Mouse (Mus musculus) brain, embryonic 18.5 days (tissue): Measurements from ENCODE around the gene Slc47a2.

ENCODE experiments used
- DNase-seq: peaks from one replicate; pipeline ENCODE4 v3.0.0-alpha.2; 2012; ENCODE audit warnings: low read depth, low spot score

Gene Slc47a2

DNA sequence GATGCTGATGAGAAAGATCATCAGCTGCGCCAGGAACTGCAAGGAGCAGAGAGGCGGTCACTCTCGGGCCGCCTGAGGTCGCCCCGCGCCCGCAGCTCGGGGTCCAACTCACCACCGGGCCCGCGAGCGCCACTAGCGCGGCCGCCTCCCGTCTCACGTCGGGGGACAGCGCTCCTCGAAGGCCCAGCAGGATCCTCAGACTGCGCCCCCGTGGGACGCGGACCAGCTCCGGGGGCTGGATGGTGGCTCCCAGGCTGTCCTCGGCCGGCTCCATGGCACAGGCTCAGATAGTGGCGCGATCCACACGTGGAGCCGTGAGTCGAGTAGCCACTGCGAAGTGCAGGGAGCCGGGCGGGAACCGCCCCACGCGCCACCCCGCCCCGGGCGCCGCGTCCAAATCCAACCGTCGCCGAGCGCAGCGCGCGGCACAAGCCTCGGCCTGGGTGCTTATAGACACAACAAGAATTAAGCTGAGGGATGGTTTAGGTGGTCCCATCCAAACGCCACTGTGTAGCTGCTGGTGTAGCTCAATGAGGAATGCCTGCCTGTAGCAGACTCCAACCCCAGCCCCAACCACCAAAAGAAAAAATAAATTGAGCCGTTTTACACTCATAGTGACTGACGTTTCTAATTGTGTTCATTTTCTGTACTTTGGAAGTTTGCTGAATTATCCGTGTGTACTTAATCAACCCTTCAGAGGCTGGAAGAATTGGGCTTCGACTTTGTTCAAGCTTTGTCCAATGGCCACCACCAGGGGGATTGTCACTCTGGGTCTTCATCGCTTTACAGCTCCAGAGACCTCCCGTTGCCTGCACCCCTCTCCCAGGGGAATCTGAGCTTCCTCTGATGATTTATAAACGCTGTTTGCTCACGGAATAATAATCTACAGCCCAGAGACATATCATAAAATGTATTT lies at the start of gene Slc47a2:
Gene Slc47a2, minus strand, starts transcription at position 356 of the 916 bp plus-strand sequence.
- DNase-seq = no peak

DNA sequence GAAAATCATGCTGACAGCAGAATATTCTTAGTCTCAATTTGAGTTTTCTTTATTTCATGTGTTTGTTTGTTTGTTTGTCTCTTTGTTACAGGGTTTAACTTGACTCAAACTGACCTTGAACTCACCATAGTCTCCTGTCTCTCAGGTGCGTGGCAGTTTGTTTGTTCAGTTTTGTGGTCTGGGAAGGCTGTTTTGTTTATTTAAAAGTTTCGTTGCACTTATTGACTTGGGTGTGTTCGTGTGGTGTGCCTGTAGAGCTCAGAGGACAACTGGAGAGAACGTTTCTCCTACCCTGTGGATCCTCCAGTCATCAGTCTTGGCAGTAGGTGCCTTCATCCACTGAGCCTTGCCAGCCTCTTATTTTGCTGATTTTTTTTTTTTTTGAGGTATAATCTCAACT lies 46.3 kb upstream of the Slc47a2 start:
- DNase-seq = no peak

DNA sequence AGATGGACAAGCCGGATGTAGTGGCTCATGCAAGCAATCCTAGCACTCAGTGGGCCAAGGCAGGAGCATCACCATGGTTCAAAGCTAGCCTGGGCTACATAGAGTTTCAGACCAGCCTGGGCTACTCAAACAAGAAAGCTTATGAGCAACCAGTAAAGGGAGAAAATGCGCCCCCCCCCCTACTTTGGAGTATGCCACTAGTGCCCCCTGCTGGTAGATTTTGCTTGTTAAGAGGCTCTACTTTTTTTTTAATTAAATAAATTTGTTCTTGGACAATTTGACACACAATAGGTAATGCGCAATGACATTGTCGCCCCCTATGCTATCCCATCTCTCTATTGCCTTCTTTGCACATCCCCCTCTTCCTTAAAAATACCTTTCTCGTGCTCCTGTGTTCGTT lies 45.4 kb upstream of the Slc47a2 start:
- no peak for DNase-seq

DNA sequence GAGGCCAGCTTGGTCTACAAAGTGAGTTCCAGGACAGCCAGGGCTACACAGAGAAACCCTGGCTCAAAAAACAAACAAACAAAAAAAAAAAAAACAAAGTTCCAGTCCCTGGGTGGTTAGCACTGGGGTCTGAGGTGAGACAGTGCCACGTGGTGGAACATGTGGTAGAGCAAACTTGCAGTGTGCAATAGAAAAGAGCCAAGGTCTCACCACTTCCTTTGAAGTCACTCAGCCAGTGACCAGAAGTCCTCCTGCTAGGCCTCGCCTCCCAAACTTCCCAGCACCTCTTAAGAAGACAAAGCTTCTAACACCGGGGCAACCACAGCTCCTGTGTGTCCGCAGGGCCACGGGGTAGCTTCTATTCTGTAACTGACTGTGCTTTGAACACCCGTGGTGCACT lies 44.6 kb upstream of the Slc47a2 start:
- DNase-seq = no peak

DNA sequence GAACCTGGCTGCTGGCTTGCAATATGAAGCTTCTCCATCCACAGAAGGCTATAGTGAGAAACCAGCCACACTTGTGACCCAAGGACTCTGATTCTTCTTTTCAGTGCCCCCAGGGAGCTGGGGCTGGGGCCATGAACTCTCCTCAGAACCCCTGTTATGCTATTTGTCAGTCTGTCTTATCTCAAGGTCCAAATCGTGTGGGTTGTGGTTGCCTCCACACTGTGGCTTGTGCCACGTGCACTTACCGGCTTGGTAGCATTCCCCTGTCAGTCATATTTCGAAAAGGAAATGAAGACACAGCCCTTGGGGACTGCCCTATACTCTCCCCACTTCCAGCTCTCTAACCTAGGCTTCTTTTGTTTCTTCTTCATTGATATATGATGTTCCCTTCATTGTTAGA lies 43.1 kb upstream of the Slc47a2 start:
- DNase-seq = no peak

DNA sequence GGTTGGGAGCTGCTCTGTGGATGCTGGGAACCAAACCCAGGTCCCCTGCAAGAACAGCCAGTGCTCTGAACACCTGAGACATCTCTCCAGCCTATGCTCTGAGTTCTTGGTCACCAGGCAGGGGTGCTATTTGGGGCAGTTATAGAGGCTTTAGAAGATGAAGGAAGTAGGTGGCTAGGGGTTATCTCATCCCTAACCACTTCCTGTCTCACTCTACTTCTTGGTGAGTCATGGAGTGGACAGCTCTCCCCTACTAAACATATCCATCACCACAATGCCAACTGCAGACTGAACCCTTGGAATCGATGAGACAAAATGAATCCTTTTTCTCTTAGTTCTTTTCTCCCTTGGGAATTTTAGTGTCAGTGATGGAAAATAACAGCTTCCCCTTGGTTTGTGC lies 38.6 kb upstream of the Slc47a2 start:
- DNase-seq = no peak

DNA sequence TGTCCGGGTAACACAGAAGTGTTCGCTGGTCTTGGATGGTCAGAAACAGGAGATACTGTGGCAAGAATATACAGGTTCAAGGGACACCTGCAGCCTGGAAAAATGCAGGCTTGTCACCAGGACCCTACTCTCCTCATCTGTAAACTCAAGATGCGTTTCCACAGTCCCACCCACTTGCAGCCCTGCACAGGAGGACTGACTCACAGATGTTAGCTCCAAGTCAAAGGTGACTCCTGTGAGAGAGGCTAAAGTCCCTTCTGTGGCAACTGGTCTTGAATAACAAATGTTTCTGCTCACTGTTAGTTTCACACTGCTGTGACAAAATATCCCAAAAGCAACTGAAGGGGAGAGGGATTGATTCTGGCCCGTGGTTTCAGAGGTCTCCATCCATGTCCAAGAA lies 36.0 kb upstream of the Slc47a2 start:
- DNase-seq = no peak

DNA sequence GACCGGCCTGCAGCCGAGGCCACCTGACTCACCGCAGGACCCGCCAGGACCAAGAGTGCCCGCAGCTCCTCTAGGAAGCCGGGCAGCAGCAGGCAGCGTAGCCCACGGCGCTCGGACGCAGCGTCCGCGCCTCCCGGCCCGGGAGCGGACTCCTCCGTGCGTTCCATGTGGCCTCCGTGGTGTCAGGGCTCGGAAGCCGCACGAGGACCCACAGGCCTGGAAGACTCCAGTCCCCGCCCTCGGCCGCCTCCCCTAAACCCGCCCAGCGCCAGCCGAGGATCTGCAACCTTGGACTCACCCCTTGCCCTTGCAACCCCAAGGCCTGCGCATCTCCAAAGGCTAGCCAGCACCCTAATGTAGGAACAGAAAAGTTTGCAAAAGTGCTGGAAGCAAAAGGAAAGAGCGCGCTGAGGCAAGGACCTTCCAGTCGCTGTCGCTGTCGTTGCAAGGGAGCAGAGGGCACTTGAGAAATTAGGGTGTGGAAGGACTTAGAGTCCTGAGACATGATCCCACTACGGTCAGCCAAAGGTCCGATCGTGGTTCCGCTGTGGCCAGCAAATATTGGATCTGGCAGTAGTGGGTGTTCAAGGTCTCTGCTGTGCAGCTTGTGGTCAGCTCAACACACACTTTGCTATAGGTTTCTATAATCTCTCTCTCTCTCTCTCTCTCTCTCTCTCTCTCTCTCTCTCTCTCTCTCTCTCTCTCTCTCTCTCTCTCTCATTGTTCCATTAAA lies 35.4 kb upstream of the Slc47a2 start, which contains the start of gene Slc47a1:
Gene Slc47a1, minus strand, starts transcription at position 465 of the 733 bp plus-strand sequence.
- no peak for DNase-seq

DNA sequence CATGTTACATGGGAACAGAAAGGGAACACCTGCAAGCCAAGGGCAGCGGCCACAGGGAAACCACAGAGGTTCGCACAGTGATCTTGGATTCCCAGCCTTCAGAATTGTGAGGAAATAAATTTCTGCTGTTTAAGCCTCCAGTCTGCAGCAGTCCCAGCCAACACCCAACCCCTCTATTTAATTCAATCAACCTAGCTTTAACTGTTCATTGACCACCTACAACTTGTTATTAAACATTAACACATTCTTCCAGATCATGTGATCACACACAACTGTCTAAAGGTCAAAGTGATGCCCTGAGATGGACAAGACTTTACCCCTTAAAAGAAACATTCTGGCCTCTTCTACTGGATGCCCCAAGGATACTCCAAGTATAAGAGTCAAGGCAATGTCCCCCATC lies 26.0 kb upstream of the Slc47a2 start:
- DNase-seq = no peak

DNA sequence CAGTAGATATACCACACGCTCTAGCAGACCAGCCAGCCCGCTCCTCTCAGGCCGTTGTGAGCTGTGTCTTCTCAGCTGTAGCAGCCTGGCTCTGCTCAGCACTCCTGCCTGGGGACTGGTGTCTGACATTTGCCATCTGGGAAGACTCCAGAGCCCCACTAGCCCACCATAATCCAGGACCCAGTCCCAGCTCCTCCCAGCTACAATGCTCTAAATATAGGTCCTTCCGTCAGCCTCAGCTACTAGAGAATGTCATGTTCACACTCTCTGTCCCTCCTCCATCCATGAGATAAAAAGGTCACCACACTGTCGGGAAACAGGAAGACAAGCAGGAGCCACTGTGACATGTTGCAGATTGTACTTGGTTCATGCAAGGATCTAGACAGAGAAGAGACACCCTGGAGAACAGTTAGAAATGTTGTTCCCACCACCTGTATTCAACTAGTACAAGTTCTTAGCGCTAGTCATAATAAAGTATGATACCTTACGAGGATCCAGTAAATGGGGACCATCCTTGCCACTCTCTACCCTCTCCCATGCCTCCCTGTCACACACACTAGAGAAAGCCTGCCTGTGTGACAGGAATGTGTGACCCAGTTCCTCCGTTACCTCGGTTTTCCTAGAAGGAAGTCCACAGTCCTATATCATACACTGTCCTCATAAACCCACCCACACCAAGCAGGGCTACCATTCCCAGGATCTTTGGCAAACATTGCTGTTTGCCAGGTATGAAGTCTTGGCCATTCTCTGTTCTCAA lies 24.0 kb upstream of the Slc47a2 start:
- no peak for DNase-seq

DNA sequence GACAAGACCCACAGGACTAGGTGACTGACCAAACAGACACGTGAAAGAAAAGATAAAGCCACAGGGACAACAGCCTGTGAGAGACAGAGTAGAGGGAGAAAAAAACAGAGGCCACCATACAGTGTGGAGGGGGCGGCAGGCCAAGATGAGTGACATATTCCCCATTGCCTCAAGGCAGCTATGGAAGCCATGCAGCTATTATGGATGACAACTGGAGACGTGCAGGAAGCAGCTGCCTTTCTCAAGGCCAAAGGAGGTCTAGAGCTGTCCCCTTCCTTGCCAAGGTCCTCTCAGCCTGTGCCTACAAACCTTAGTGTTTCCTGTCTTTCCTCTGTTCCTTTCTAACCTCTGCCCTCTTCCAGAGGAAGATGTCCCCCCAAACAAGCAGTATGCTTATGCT lies 23.3 kb upstream of the Slc47a2 start:
- DNase-seq = no peak

DNA sequence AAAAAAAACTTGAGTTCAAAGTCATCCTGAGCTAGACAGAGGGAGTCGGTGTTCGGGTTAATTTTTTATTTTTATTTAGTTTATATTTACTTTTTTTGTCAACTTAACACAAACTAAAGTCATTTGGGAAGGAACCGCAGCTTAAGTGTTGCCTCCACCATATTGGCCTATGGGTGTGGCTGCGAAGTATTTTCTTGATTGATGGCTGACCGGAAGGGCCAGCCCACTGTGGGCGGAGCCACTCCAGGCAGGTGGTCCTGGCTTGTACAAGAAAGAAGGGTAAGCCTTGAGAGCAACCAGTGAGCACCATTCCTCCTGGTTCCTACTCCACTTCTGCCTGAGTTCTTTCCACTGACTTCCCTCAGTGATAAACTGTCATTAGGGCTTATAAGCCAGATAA lies 21.4 kb upstream of the Slc47a2 start:
- DNase-seq = no peak

DNA sequence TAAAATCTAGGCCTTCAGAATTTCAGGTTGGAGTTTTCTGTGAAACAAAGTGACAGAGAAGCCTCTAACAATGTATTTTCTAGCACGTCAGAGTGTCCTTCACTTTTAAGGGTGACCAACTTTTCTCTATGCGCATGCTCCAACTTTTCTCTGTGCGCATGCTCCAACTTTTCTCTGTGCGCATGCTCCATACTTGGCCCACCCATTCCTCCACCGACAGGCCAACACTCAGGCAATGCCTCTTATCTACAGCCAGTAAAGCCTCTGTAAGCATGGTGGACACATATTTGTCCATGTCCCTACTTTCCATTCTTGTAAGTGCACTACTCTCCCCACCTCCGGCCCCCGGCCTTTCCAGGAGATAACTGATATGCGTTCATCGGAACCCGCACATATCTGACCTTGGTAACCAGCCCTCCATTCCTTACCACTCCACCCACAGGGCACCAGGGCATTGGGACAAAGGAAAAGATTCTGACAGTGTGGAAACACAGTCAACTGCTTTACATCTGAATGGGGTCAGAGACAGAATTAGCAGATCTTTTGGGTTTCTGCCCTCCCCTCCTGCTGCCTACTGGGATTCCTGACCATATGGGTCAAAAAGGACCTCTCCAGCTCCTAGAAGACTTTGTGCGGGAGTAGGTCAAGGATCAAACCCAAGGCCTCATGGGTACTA lies 19.0 kb upstream of the Slc47a2 start:
- DNase-seq = no peak

DNA sequence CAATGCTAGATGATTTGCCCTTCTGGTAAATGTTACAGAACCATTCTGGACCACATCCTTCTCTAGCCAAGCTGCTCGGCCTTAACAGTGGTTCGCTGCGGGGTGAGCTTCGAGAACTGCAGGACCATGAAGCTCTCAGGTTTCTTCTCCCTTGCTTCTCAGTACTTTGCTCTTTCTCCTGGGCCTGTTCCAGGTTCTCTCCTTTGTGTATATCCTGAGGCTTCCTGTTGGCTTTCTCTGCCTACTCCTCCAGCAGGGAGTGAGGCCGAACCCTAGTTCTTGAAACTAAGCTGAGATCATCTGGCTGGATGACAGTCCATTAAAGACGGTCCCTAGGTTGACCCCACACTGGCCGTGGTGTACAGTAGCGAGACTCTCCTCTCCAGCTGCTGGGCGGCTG lies 13.9 kb upstream of the Slc47a2 start:
- DNase-seq = no peak

DNA sequence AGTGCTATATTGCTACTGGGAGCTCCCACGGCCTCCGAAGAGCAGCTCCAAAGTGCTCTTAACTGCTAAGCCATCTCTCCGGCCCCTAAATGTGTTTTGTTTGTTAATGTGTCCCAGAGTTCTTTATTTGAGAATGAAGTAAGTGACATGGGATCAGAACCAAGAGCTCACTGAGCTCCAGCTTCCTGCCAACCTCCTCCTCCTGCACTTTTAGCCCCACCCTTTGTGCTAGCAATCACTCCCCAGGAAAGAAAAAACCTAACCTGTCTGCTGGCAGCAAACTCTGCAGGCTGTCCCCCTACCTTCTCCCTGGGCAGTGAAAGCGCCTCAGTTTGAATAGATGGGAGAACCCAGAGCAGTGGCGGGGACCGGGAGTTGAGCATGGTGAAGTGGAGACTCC lies 13.5 kb upstream of the Slc47a2 start:
- DNase-seq = no peak

DNA sequence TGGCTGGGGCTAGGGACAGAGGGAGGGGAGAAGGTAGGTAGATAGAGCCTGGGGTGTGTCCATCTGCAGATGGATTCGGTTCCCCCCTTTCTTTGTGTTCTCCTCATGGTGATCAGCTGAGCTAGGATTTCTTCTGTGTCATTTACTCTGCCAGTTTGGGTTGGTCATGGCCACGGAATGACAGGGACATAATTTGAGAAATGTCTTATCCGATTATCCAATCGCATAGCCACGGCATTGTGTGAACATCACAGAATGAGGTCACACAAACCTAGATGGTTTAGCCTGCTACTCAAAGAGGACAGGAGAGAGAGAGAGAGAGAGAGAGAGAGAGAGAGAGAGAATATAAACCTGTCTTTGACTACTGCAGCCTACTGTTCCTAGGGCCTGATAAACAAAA lies 12.7 kb upstream of the Slc47a2 start:
- no peak for DNase-seq

DNA sequence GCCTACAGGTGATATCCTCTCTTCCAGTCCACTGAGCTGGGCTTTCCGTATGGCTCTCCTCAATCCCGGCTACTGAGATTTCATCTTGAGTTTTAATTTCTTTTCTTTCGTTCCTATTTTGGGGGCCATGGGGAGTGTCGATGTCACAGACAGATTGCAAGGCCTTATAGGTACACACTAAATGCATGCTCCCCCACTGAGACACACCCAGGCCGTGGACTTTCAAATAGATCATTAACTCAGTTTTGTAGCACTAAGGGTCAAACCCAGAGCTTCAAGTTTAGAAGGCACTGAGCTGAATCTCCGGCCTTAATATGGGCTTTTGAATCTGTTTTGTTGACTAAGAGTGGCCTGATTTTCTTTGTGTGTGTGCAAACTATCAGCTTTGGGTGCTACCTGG lies 11.7 kb upstream of the Slc47a2 start:
- DNase-seq = no peak

DNA sequence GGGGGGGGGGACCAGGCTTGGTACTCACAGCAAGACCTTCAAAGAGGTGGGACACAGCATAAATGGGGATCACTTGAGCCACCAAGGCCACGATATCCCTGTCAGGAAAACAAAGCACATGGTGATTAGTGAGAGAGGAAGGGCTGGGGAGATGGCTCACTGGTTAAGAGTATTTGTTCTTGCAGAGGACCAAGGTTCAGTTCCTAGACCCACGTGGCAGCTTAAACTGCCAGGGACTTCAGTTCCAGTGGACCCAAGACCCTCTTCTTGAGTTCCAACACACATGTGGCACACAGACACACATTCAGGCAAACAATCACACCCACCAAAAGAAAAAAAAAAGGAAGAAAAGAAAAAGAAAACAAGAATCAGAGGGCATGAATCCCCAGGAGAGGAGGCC lies 10.4 kb upstream of the Slc47a2 start:
- no peak for DNase-seq

DNA sequence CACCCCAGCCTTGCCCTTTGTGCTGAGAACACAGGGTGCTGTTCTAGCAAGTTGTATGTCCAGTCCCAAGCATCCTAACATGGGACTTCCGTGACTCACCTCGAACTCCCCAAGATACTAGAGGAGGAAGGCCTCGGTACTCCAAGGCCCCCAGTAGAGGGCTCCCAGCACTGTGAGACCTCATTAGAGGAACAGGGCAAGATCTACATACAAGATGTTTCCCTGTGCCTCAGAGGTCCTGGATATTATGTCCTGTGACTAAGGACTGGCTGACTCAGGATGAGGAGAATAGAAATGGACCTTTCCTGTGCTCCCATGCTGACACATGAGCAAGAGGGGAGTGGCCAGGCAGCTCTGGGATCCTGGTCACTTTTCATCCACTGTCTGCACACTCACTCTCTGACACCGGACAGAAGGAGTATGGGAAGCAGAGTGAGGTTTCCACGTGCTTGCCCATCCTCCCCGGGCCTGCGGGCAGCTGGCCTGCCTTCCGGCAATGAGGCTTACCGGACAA lies 9.5 kb upstream of the Slc47a2 start:
- no peak for DNase-seq

DNA sequence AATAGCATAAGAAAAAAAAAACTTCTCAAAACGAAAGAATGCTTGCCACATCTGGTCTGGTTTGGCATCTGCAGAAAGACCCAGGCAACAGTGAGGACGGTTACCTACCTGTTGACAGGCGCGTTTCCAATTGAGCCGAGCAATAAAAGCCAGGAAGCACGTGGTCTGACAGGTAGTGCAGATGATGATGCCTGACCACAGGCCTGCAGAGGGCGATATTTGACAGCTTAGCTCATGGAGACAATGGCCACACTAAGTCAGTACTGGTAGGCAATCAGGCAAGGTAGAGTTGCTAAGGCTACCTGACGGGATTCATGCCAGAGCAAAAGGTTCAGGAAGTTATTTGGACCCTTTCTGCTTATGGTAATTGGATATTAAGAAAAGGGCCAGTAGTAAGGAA lies 6.7 kb upstream of the Slc47a2 start:
- DNase-seq = no peak

DNA sequence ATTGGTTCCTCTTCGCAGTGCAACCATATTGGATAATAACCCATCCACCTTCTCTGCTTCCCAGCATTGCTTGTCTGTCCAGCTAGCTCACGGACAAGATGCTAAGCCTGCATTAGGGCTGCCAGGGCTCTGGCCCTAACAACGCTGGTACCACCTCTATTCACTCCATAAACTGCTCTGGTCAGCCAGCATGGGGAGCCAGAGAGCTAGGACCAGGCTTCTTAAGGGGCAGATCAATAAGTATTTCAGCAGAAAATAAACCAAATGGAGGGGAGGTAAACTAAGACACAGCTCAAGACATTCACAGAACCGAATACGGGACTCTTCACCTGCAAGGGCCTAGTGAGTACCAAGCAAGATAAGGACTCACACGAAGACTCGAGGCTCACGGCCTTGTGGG lies 3.5 kb upstream of the Slc47a2 start:
- no peak for DNase-seq
